Mouse (Mus musculus) embryonic facial prominence, embryonic 15.5 days (tissue): ENCODE measurements around the gene Gmeb1. TPM values are rescaled to one million over a fixed set of nuclear protein-coding genes. Genes with fewer than 3 reads are reported as not detected.
A peak's percentile ranks its signal among the peaks of the same experiment; 100 is the strongest.

Source experiments
- ATAC-seq: fragments of 200-750 bp; cut with Nextera tagmentation; 2 replicates; pipeline ENCODE4 v1.8.0; 2017; ENCODE audit warnings: low read depth, moderate TSS enrichment; ENCODE audit not compliant: insufficient number of reproducible peaks, low FRiP score, low TSS enrichment
- H3K27ac ChIP-seq: fragments of 300-500 bp; sonication (generic); replicated peaks from 2 replicates; pipeline ENCODE4 v1.5.1; 2015; ENCODE audit warnings: mild to moderate bottlenecking, inconsistent platforms
- H3K27me3 ChIP-seq: fragments of 300-500 bp; sonication (generic); 2 replicates; pipeline ENCODE4 v1.6.1; 2015; ENCODE audit warnings: inconsistent platforms
- H3K36me3 ChIP-seq: fragments of 300-500 bp; sonication (generic); 2 replicates; pipeline ENCODE4 v1.6.1; 2015; ENCODE audit warnings: mild to moderate bottlenecking, inconsistent platforms
- H3K4me1 ChIP-seq: fragments of 300-500 bp; sonication (generic); 2 replicates; pipeline ENCODE4 v1.6.1; 2015; ENCODE audit warnings: inconsistent platforms
- H3K4me2 ChIP-seq: fragments of 300-500 bp; sonication (generic); replicated peaks from 2 replicates; pipeline ENCODE4 v1.6.1; 2015; ENCODE audit warnings: mild to moderate bottlenecking, inconsistent platforms
- H3K4me3 ChIP-seq: fragments of 300-500 bp; sonication (generic); replicated peaks from 2 replicates; pipeline ENCODE4 v1.5.1; 2015; ENCODE audit warnings: mild to moderate bottlenecking, inconsistent platforms
- H3K9ac ChIP-seq: fragments of 300-500 bp; sonication (generic); 2 replicates; pipeline ENCODE4 v1.6.1; 2015; ENCODE audit warnings: inconsistent platforms
- H3K9me3 ChIP-seq: fragments of 300-500 bp; sonication (generic); replicated peaks from 2 replicates; pipeline ENCODE4 v1.6.1; 2016; ENCODE audit warnings: inconsistent platforms
- WGBS: fragments of 180-500 bp; shearing (Covaris S2); methylation state at CpG from one replicate; pipeline ENCODE4 v1.1.7; 2015; 5-methylcytosine and 5-hydroxymethylcytosine counted together
- microRNA-seq: library from miRNA; unstranded; fragments of <30 nt; microRNA quantifications from one replicate; pipeline ENCODE4, GENCODE M21; 2016; ENCODE audit warnings: borderline number of aligned reads
- polyA plus RNA-seq: library from polyadenylated mRNA; unstranded; fragments of >200 nt; fragmentation: Nextera tagmentation; extraction: Ambion mirVana; gene quantifications from 2 replicates; pipeline ENCODE4 v1.2.1, GENCODE M21; 2015

Gene Gmeb1
- polyA plus RNA-seq, 1 experiment from 2014 or later: 37.5 TPM

- no peaks in the 10 kb centered on the region for H3K27me3 ChIP-seq
- no peaks in the 10 kb centered on the region for H3K9me3 ChIP-seq
- ATAC-seq: no peak
- no peak overlapping the region for H3K4me3 ChIP-seq
- WGBS: 93% methylated on average over 2 of the region's 2 CpGs
- H3K4me1 ChIP-seq: no peaks in the 10 kb centered on the region
- peaks cover 41% of the 10 kb centered on the region for H3K36me3 ChIP-seq
- no peak overlapping the region for H3K27ac ChIP-seq
- H3K4me2 ChIP-seq: no peak overlapping the region
- no peak overlapping the region for H3K9ac ChIP-seq
Observed at GRCm38 (mm10) chr4:132187826-132188401, 73.5 kb downstream of the Gmeb1 start.

GRCm38 (mm10) chr4:132183162-132183561, 78.2 kb downstream of the Gmeb1 start:
- Histone ChIP-seq H3K4me2 (no peak overlapping the region), H3K9me3 (no peaks in the 10 kb centered on the region), H3K4me1 (no peaks in the 10 kb centered on the region), H3K4me3 (no peak overlapping the region), H3K9ac (no peak overlapping the region), H3K27me3 (no peaks in the 10 kb centered on the region), H3K27ac (no peak overlapping the region), H3K36me3 (peaks cover 33% of the 10 kb centered on the region)
- WGBS: 90% methylated on average over 3 of the region's 3 CpGs
- no peak for ATAC-seq

- peaks cover 28% of the 10 kb centered on the region for H3K36me3 ChIP-seq
- H3K4me2 ChIP-seq: no peak overlapping the region
- H3K9me3 ChIP-seq: no peaks in the 10 kb centered on the region
- no peak overlapping the region for H3K9ac ChIP-seq
- H3K27me3 ChIP-seq: no peaks in the 10 kb centered on the region
- H3K27ac ChIP-seq: no peak overlapping the region
- no peak for ATAC-seq
- 64% methylated on average over 22 of the region's 22 CpGs for WGBS
- no peaks in the 10 kb centered on the region for H3K4me1 ChIP-seq
- H3K4me3 ChIP-seq: no peak overlapping the region
Observed at GRCm38 (mm10) chr4:132181721-132182658, 79.4 kb downstream of the Gmeb1 start.

- Histone ChIP-seq H3K4me2 (no peak overlapping the region), H3K27ac (no peak overlapping the region)
- WGBS: 66% methylated on average over 9 of the region's 9 CpGs
Observed at GRCm38 (mm10) chr4:132180710-132181109, 80.7 kb downstream of the Gmeb1 start.

GRCm38 (mm10) chr4:132178630-132179059, 82.8 kb downstream of the Gmeb1 start:
- Histone ChIP-seq H3K9me3 (no peaks in the 10 kb centered on the region), H3K36me3 (peaks cover 14% of the 10 kb centered on the region; the same call in 1 of the 2 replicates), H3K4me3 (no peak overlapping the region), H3K9ac (no peak overlapping the region), H3K4me2 (no peak overlapping the region), H3K27me3 (no peaks in the 10 kb centered on the region), H3K27ac (no peak overlapping the region), H3K4me1 (no peaks in the 10 kb centered on the region)
- ATAC-seq: peak; percentile 85
- WGBS: 6% methylated on average over 10 of the region's 10 CpGs

More at GRCm38 (mm10) chr4:132180710-132181109, 80.7 kb downstream of the Gmeb1 start:
- H3K27me3 ChIP-seq: no peaks in the 10 kb centered on the region
- H3K9ac ChIP-seq: no peak overlapping the region
- H3K36me3 ChIP-seq: peaks cover 25% of the 10 kb centered on the region
- no peaks in the 10 kb centered on the region for H3K9me3 ChIP-seq
- no peaks in the 10 kb centered on the region for H3K4me1 ChIP-seq
- H3K4me3 ChIP-seq: no peak overlapping the region
- ATAC-seq: no peak

- Histone ChIP-seq H3K9me3 (no peaks in the 10 kb centered on the region), H3K4me1 (no peaks in the 10 kb centered on the region), H3K4me2 (no peak overlapping the region), H3K4me3 (no peak overlapping the region), H3K27me3 (no peaks in the 10 kb centered on the region), H3K9ac (no peak overlapping the region), H3K36me3 (peaks cover 7% of the 10 kb centered on the region; the same call in 1 of the 2 replicates), H3K27ac (no peak overlapping the region)
- 48% methylated on average over 10 of the region's 10 CpGs for WGBS
- ATAC-seq: no peak
Observed at GRCm38 (mm10) chr4:132176474-132176873, 84.9 kb downstream of the Gmeb1 start.

Small RNA genes within 50 kb of the gene (microRNA-seq; reads per million reads assigned to microRNA genes)
- not detected for gene Gm22033

Other genes with a start within 250 kb of the Gmeb1 start
- gene Gm10300, start 186.9 kb downstream of the Gmeb1 start, polyA plus RNA-seq: 0.09 and 0.13 TPM in 2 replicates
- 58.0 and 58.2 TPM in 2 replicates for gene Epb41, start 186.3 kb downstream of the Gmeb1 start, polyA plus RNA-seq
- 0.33 and 0.54 TPM in 2 replicates for gene Oprd1, start 117.1 kb downstream of the Gmeb1 start, polyA plus RNA-seq
- 95.3 and 95.7 TPM in 2 replicates for gene Ythdf2, start 49.3 kb downstream of the Gmeb1 start, polyA plus RNA-seq
- gene Taf12, start 12.8 kb upstream of the Gmeb1 start, polyA plus RNA-seq: 44.4 and 48.8 TPM in 2 replicates
- 2.4 and 3.4 TPM in 2 replicates for gene Rab42, start 41.8 kb upstream of the Gmeb1 start, polyA plus RNA-seq
- gene Trnau1ap, start 67.9 kb upstream of the Gmeb1 start, polyA plus RNA-seq: 74.1 and 75.7 TPM in 2 replicates
- gene Rcc1, start 92.0 kb upstream of the Gmeb1 start, polyA plus RNA-seq: 66.6 and 69.8 TPM in 2 replicates
- 21.6 and 21.8 TPM in 2 replicates for gene Phactr4, start 160.9 kb upstream of the Gmeb1 start, polyA plus RNA-seq
- 22.2 and 22.7 TPM in 2 replicates for gene Med18, start 202.3 kb upstream of the Gmeb1 start, polyA plus RNA-seq
- gene Sesn2, start 248.9 kb upstream of the Gmeb1 start, polyA plus RNA-seq: 11.4 and 12.0 TPM in 2 replicates